Mouse (Mus musculus) erythroblast, embryonic 14.5 days (primary cell): Measurements from ENCODE around the gene Btbd10. TPM values are rescaled to one million over a fixed set of nuclear protein-coding genes. Genes with fewer than 3 reads are reported as not detected.

ENCODE experiments used
- H3K27me3 ChIP-seq: 2 replicates; pipeline ENCODE4 v1.6.1; 2012; ENCODE audit warnings: inconsistent platforms; ENCODE audit not compliant: control insufficient read depth
- H3K36me3 ChIP-seq: 2 replicates; pipeline ENCODE4 v1.6.1; 2012; ENCODE audit warnings: mild to moderate bottlenecking, inconsistent platforms; ENCODE audit not compliant: control insufficient read depth
- H3K4me1 ChIP-seq: 2 replicates; pipeline ENCODE4 v1.6.1; 2012; ENCODE audit warnings: inconsistent platforms; ENCODE audit not compliant: control insufficient read depth
- H3K4me3 ChIP-seq: replicated peaks from 2 replicates; pipeline ENCODE3; 2012; ENCODE audit warnings: moderate library complexity, mild to moderate bottlenecking, inconsistent platforms
- H3K9me3 ChIP-seq: 2 replicates; pipeline ENCODE4 v1.6.1; 2012; ENCODE audit warnings: low read length, inconsistent platforms, mixed read lengths; ENCODE audit not compliant: control insufficient read depth
- GATA1 ChIP-seq: IDR thresholded peaks from 2 replicates; pipeline ENCODE4 v1.6.1; 2012; ENCODE audit warnings: low read length, inconsistent platforms, mixed read lengths
- TAL1 ChIP-seq: IDR thresholded peaks from 3 replicates; pipeline ENCODE4 v1.6.1; 2012; ENCODE audit warnings: low read length, inconsistent platforms, mixed read lengths
- polyA plus RNA-seq: library from polyadenylated mRNA; stranded (reverse); fragments of >175 nt; gene quantifications from 2 replicates; pipeline ENCODE4 v1.2.3, GENCODE M21; 2012

Btbd10 gene
- polyA plus RNA-seq, 1 experiment: 1.3 TPM

- TF ChIP-seq TAL1 (no peak), GATA1 (no peak)
- H3K36me3 ChIP-seq: no peaks in the 10 kb centered on the region
- H3K4me3 ChIP-seq: no peak overlapping the region
- H3K4me1 ChIP-seq: no peaks in the 10 kb centered on the region
- H3K27me3 ChIP-seq: no peaks in the 10 kb centered on the region
- H3K9me3 ChIP-seq: no peaks in the 10 kb centered on the region
Measured at GRCm38 (mm10) chr7:113278493-113278892, 90.7 kb downstream of the Btbd10 start.

DNA sequence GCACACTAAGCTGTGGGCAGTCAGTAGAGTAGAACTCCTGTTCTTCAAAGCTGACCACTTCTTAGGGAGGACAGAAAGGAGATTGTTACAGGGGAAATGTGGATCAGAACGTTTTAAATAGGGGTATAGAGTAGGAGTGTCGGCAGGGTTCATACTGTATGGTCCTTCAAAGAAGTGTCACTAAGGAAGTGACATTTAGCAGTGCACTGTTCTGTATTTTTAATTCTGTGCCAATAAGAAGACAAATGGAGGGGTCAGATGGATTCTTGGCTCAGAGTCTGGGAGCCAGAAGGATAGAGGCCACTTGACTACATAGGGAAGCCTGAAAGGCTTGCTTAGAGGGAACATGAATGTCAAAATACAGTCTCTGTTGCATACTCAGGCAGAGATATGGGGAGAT, 91.9 kb downstream of the Btbd10 start:
- H3K4me3 ChIP-seq: no peak overlapping the region
- no peaks in the 10 kb centered on the region for H3K27me3 ChIP-seq
- TF ChIP-seq TAL1: no peak
- no peaks in the 10 kb centered on the region for H3K36me3 ChIP-seq
- H3K4me1 ChIP-seq: no peaks in the 10 kb centered on the region
- no peaks in the 10 kb centered on the region for H3K9me3 ChIP-seq

GRCm38 (mm10) chr7:113272338-113272997, 96.7 kb downstream of the Btbd10 start:
- Histone ChIP-seq H3K36me3 (no peaks in the 10 kb centered on the region), H3K4me3 (no peak overlapping the region), H3K27me3 (no peaks in the 10 kb centered on the region)

DNA sequence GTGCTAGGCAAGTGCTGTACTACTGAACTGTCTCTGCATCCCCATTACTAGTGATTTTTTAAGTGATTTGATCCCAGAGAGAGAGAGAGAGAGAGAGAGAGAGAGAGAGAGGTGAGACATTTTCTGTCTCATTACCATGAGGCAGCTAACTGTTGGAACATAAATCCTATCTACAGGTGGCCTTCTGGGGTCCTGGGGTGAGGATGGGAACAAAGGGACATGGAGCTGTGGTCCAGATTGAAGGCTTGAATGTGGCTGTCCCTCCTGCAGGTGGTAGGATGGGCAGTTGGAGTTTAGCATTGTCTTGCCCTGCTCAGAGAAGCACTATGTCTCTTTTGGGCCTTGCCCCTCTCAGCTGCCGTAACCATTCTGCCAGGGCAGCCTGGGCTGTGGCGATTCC, 98.2 kb downstream of the Btbd10 start:
- Histone ChIP-seq H3K9me3 (no peaks in the 10 kb centered on the region), H3K4me1 (no peaks in the 10 kb centered on the region), H3K27me3 (no peaks in the 10 kb centered on the region), H3K36me3 (no peaks in the 10 kb centered on the region), H3K4me3 (no peak overlapping the region)
- TF ChIP-seq GATA1: no peak
- no peak for TF ChIP-seq TAL1

More at GRCm38 (mm10) chr7:113272338-113272997, 96.7 kb downstream of the Btbd10 start:
- Histone ChIP-seq H3K9me3 (no peaks in the 10 kb centered on the region), H3K4me1 (no peaks in the 10 kb centered on the region)
- TF ChIP-seq TAL1 (no peak), GATA1 (no peak)

- Histone ChIP-seq H3K27me3 (no peaks in the 10 kb centered on the region), H3K4me3 (no peak overlapping the region), H3K36me3 (no peaks in the 10 kb centered on the region), H3K9me3 (no peaks in the 10 kb centered on the region), H3K4me1 (no peaks in the 10 kb centered on the region)
- no peak for TF ChIP-seq TAL1
Measured at GRCm38 (mm10) chr7:113270551-113270950, 98.6 kb downstream of the Btbd10 start.

DNA sequence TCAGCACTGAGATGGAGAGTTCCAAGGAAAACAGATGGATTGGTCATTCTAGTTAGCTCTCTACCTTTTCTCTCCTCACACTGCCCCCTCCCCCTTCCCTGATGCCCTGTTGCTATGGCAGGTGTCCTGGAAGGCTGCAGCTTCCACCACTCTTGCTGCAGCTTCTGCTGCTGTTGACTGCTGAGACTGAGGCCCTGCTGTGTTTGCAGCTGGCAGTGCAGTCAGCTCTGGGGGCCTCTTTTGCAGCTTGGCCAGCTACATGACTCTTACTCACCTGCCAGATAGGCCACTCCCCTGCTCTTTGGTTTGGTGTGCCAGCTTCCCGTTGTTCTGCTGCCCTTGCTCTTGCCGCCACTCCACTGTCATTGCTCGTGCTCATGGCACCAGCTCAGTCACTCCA, 99.3 kb downstream of the Btbd10 start:
- Histone ChIP-seq H3K36me3 (no peaks in the 10 kb centered on the region), H3K4me1 (no peaks in the 10 kb centered on the region), H3K9me3 (no peaks in the 10 kb centered on the region), H3K27me3 (no peaks in the 10 kb centered on the region), H3K4me3 (no peak overlapping the region)
- TF ChIP-seq GATA1 (no peak), TAL1 (no peak)

- Histone ChIP-seq H3K36me3 (no peaks in the 10 kb centered on the region), H3K4me1 (no peaks in the 10 kb centered on the region; the same call in 1 of the 2 replicates), H3K9me3 (no peaks in the 10 kb centered on the region), H3K4me3 (no peak overlapping the region), H3K27me3 (no peaks in the 10 kb centered on the region)
- TF ChIP-seq TAL1: no peak
- no peak for TF ChIP-seq GATA1
Measured at GRCm38 (mm10) chr7:113269081-113269480, 100.1 kb downstream of the Btbd10 start.

- Histone ChIP-seq H3K9me3 (no peaks in the 10 kb centered on the region), H3K4me1 (no peaks in the 10 kb centered on the region; the same call in 1 of the 2 replicates), H3K4me3 (no peak overlapping the region), H3K27me3 (no peaks in the 10 kb centered on the region), H3K36me3 (no peaks in the 10 kb centered on the region)
- TF ChIP-seq GATA1 (no peak), TAL1 (no peak)
Measured at GRCm38 (mm10) chr7:113268287-113268686, 100.9 kb downstream of the Btbd10 start.

Other genes starting within 250 kb of the Btbd10 start
- 0.01 TPM in 1 of 2 replicates, not detected in the other for gene Arntl, start 161.9 kb downstream of the Btbd10 start, polyA plus RNA-seq
- gene Pth, start 19.2 kb upstream of the Btbd10 start, polyA plus RNA-seq: not detected in 2 replicates
- gene Far1, start 144.4 kb upstream of the Btbd10 start, polyA plus RNA-seq: 0.12 and 0.22 TPM in 2 replicates